Mouse (Mus musculus) heart, postnatal 10 days (tissue): Measurements from ENCODE around the gene Them4. TPM values are rescaled to one million over a fixed set of nuclear protein-coding genes. Genes with fewer than 3 reads are reported as not detected.

Experiments used
- DNase-seq, 2 experiments: peaks; one replicate each; pipeline ENCODE4 v3.0.0; 2021
- intact Hi-C: fragments of 180-260 bp; cut with DNase I; formaldehyde crosslinking; loops from one replicate; pipeline ENCODE4 v1.15.1; 2025
- total RNA-seq, 2 experiments: library from RNA; stranded (reverse); gene quantifications; 2 replicates each; pipeline ENCODE4 v1.2.3; 2021

The Them4 gene
- total RNA-seq, 2 experiments from 2014 or later: 13.5 to 14.2 TPM

DNA sequence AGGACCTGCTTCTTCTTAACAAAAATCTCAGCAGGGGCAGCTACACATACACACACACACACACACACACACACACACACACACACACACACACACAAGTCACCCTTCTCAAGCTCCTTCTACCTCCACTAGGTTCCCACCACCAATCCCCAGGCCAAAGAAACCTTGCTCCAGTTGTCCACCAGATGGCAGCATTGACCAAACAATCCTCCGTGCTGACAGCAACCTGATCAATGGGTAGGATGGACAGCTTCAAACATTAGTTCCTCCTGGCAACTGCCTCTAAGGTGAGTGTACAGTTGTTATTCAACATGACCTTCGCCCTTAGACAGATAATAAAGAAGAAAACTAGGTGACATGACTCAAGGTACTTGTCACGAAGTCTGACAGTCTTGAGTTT, 56.9 kb downstream of the Them4 start:
- intact Hi-C loops: loop anchor here (1.0 to 2.0 kb wide), 2 partner anchors 136 to 236 kb away; no protein-coding TSS in a partner anchor

DNA sequence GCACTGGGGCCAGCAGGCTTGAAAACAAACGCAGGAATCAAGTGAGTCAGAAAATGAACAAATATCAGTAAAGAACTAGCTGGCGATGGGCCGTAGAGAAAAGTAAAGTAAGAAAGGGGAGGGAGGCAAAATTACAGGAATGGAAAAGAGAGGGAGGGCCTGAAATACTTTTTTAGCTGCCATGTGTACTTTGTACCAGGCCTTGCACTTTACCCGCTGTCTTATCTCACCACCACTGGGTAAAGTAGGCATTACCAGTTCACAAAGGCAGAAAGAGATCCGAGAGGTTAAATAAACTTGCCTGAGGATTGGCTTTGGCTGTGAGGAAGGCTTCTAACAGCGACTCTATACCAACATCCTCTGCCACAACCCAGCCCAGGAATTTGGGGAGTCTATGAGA, 57.6 kb downstream of the Them4 start:
- DNase-seq: no peak
- intact Hi-C loops: loop anchor here (2.0 kb wide), 1 partner anchor 135 kb away; no protein-coding TSS in a partner anchor

More for the DNA sequence above, 56.9 kb downstream of the Them4 start:
- DNase-seq: peak; percentile 79 to 88

DNA sequence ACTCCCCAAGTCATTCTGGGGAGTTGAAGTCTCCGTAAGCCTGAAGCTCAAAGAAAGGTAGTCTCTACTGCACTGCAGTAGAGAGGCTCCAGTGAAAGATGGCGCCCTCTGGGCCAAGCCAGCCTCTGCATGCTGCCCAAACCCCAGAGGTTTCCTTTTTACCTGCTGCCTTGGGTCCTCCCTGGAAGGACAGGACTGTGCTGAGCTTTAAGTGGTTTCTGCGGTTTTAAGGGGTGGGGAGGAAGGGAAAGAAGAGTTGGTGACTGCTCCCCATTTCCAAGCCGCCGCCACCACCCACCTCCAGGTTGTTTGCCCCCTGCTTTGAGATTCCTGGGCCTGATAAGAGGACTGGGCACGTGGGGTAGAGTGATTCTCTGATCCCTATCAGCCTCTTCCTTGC, 58.7 kb downstream of the Them4 start:
- intact Hi-C loops: no loop called here
- DNase-seq: no peak

DNA sequence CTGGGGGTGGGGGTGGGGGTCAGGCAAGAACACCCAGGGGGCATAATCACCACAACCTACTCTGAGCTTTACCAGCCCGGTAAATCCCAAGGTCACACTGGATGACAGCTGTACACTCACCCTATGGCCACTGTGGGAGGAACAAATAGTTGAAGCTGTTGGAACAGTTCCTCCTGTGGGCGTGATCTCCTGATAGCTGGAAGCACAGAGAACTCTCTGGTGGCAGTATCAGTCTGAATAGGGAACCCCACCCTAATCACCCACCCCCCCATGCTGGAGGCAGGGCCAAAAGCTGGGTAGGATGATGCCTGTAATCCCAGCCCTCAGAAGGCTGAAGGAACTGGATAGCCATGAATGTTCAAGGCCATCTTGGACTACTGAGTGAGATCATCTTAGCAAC, 59.8 kb downstream of the Them4 start:
- DNase-seq: no peak
- intact Hi-C loops: no loop called here

DNA sequence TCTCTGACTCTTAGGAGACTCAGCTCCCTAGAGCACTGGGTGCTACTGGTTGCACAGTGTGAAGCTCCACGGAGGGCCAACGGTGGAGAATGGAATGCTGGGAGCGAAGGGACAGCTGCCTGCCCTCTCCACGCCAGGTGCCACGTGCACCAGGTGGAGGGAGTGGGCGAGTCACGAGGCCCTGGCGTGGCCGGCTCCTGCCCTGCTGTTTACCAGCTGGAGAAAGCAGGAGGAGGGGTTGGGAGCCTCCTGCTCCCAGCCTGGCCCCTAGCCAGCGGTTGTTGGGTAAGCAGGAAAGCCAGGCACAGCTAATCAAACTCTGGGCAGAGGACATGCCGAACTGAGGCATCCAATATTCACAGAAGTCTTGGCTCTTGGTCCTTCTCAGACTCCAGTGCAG, 61.7 kb downstream of the Them4 start:
- intact Hi-C loops: no loop called here

DNA sequence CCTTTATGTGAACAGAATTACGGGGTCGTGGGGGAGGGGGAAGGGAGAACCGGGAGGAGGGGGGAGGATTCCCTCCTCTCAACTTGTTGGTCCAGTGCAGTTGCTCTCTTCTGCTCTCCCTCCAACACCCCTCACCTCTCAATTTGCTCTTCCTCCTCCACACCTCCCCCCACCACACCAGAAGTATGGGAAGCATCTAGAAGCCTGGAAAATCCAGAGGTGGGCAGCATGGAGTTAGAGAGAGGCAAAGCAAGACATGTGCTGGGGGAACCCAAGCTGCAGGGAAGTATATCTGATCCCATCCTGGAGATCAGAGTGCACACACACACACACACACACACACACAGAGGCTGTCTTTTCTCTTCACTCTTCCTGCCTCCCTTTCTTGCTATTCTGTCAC, 62.1 kb downstream of the Them4 start:
- intact Hi-C loops: no loop called here
- no peak for DNase-seq

More for the DNA sequence above, 61.7 kb downstream of the Them4 start:
- peak; percentile 87 to 88 for DNase-seq

DNA sequence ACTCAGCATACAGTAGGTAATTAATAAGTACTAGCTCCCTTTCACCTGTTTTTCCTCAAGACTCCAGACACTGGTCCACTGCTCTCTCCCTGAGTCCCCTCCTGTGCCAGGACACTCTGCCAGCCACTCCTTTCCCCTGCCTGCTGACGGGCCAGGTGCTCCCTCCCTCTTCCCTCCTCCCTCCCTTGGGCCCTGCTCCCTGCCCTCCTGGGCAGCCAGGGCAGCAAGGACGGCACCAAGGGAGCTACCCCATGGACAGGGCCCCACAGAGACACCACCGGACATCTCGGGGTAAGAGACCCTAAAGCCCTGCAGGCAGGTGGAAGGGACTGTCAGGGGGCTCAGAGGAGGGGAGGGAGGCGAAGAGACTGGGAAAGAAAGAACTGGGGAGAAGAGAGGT, 62.8 kb downstream of the Them4 start, which contains the start of gene Rorc:
Rorc (plus strand) TSS at position 154 of the 400 bp plus-strand sequence.
- intact Hi-C loops: no loop called here
- DNase-seq: peak; percentile 68 to 72

DNA sequence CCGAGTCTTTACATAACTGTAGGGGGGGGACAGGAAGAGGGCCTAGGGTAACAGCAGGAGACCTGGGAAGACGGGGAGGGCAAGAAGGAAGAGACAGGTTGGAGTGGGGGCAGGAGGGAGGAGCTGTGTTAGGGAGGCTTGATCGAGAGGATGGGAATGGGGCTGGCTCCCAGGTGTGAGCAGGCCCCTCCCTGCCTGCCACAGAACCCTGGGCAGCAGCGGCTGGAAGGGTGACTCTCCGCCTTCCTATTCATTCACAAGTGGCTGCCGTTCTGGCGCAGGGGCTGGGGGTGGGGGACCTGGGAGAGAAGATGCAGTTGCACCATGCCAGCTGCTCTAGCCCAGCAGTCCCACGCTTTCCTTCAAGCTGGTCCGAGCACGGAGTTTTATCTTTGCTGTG, 63.2 kb downstream of the Them4 start:
- intact Hi-C loops: no loop called here
- DNase-seq: no peak

DNA sequence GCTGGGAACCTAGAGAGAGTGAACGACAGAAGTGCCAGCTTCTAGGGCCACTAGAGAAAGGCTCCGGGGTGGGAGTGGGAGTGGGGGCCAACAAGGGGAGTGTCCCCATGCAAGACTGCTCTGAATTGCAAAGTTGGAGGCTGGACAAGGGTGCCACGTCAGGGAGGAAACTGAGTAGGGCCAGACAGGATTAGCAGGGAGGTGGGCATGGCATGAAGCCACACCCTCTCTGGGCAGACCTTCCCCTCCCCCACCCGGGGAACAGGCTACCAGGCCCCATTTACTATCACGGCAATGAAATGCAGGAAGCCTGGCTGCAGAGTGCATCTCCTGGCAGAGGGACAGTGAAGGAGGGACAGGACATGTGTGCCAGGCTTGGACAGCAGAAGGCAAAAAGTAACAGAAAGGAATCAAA, 63.7 kb downstream of the Them4 start:
- intact Hi-C loops: loop anchor here (2.0 kb wide), 1 partner anchor 65 kb away; no protein-coding TSS in a partner anchor
- DNase-seq: peak; percentile 37 to 43

DNA sequence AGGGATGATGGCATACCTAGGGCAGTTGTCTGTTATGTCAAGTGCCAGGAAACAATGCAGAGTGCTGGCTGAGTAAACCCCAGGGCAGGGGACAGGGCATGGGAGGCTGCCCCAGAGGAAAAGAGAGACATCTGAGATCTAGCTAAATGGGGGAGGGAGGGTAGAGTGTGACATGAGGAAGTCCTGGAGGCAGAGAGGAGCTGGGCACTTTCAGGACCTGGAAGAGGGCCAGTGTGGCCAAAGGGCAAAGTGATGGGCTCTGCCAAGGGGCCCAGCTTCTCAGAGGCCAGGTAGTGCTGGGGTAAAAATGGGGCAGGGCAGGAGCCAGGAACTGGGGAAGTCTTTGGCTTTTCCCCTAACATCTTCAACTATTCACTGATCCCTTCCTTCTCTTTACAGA, 64.7 kb downstream of the Them4 start:
- intact Hi-C loops: loop anchor here (2.0 kb wide), 1 partner anchor 64 kb away; no protein-coding TSS in a partner anchor
- DNase-seq: no peak

DNA sequence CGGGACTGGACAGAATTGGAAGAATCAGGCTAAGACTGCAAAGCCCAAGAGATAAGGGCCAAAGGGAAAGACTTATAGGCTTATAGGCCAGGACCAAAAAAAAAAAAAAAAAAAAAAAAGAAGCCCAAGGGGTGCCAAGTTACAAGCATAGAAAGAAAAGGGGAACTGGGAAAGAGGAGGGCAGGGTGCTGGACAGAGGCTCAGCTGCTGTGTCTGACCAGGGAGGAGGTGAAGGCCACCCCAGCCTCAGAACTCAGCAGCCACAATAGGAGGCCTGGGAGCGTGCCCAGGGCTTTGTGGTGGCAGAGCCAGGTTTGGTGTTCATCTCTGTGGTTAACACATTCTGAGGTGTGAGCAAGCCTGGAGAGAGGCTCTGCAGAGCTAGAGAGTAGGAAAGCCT, 65.3 kb downstream of the Them4 start:
- intact Hi-C loops: loop anchor here (2.0 kb wide), 1 partner anchor 64 kb away; no protein-coding TSS in a partner anchor
- no peak for DNase-seq

DNA sequence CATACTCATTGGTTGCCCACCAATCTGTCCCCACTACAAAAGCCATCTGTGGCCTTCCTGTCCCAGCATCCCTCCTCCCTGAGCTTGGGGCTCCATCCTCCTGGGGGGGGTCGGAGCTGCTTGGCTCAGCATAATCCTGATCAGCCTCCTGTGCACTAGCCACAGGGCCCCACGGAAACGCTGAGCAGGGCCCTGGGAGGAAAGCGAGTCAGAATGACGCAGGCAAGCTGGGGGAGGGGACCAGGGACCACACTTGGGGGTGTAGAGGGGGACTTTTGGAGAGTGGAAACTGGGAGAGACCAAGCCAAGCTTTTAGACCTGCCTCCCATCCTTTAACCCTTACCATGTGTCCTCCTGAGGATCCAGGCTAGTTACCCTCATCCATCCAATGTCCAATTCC, 66.0 kb downstream of the Them4 start:
- DNase-seq: no peak

DNA sequence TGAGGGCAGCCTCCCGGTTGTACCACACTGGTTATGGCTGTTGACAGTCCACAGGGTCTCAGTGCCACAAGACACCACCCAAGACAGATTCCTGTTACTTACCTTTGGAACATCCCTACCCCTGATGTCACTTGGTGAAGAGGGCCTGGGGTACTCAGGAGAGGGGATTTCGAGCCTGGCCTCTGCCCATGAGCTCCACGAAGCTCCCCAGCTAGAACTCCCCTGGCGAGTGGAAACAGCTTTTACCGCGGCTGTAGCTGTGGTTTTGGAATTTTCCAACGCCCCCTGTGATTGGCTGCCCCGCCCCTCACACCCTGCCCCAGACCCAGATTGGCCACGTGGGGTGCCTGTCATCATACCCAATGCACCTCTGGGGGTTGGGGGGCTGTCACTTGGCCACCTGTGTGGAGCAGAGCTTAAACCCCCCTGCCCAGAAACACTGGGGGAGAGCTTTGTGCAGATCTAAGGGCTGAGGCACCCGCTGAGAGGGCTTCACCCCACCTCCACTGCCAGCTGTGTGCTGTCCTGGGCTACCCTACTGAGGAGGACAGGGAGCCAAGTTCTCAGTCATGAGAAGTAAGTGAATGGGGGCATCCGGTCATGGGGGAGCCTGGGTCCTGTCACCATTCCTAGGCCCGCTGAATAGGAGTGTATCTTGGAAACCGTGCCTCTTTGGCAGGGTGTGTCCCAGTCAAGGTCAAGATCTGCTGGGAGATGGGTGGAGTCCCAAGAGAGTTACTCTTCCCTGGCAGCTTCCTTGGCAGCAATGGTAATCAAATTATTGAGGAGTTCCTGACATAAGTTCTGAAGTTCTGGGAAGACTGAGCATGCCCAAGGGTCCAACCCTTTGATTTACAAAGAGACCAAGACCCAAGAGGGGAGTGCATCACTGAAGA, 67.4 kb downstream of the Them4 start:
- intact Hi-C loops: no loop called here
- no peak for DNase-seq

More for the DNA sequence above, 66.0 kb downstream of the Them4 start:
- intact Hi-C loops: loop anchor here (2.0 kb wide), 1 partner anchor 63 kb away; no protein-coding TSS in a partner anchor

DNA sequence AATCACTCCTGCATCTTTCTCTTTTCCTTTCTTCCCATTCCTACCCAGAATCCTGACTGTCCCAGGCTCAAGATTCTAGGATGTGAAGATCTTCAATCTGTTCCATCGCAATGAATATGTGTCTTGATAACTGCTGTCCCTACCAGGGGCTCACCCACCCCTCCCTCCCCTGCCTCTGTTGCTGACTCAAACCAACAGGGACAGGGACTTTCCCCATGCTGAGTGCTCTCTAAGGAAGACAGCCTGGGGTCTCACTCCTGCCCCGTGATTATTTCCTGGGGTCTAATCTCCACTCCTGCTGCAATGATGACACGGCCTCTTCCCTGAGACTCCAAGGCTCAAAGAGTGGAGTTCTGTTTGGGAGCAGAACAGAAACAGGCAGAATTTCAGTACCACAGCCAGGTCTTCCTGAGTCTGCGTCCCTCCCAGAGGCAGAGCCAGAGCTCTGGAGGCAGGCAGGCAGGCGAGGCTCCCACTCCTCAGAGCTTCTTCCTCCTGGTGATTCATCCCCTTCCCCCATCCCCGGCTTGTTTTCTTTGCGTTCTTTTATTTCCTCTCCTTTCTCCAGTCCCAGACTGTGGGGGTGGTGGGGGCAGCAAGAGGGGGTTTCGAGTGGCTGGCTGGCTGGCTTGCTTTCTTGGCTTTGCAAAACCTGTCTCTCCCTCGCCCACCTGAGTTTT, 70.1 kb downstream of the Them4 start:
- intact Hi-C loops: no loop called here
- no peak for DNase-seq

Other genes with a start within 250 kb of the Them4 start
- gene Gm10697, start 237.4 kb upstream of the Them4 start, total RNA-seq: not detected
- not detected for gene Gm10696, start 131.9 kb upstream of the Them4 start, total RNA-seq
- not detected for gene Gm5286, start 113.4 kb upstream of the Them4 start, total RNA-seq
- gene Gm4778, start 46.1 kb upstream of the Them4 start, total RNA-seq: not detected
- not detected for gene Them5, start 32.0 kb downstream of the Them4 start, total RNA-seq
- under 1 TPM in 1 of 2 experiments, not detected in 1; 0.20 TPM for gene C2cd4d, start 52.3 kb downstream of the Them4 start, total RNA-seq
- 10 to 100 TPM; 27.2 to 29.9 TPM for gene Rorc, start 62.7 kb downstream of the Them4 start, total RNA-seq
- gene Lingo4, start 88.4 kb downstream of the Them4 start, total RNA-seq: under 1 TPM; 0.07 to 0.10 TPM
- 1 to 10 TPM; 6.2 to 6.3 TPM for gene Tdrkh, start 103.2 kb downstream of the Them4 start, total RNA-seq
- gene Mrpl9, start 133.2 kb downstream of the Them4 start, total RNA-seq: 10 to 100 TPM; 66.1 to 66.4 TPM
- gene Oaz3, start 133.8 kb downstream of the Them4 start, total RNA-seq: not detected
- gene Celf3, start 168.2 kb downstream of the Them4 start, total RNA-seq: not detected
- under 1 TPM; 0.89 to 0.99 TPM for gene Riiad1, start 170.3 kb downstream of the Them4 start, total RNA-seq